Mouse (Mus musculus) MEL (cell line): ENCODE data around the gene Nr2c2ap.

Source experiments
- CHD2 ChIP-seq: IDR thresholded peaks from 2 replicates; pipeline ENCODE4 v1.6.1; 2011; ENCODE audit warnings: low read length, improper control_type of control experiment
- CTCF ChIP-seq, 3 experiments: IDR thresholded peaks in 2 of 3; conservative IDR thresholded peaks in 1 of 3; 2 replicates each; pipeline ENCODE4 v1.5.1; 2011 to 2012; ENCODE audit warnings: low read length in 3 of 3, low read depth in 2 of 3, mild to moderate bottlenecking in 2 of 3, improper control_type of control experiment in 1 of 3, inconsistent platforms in 1 of 3, mixed read lengths in 1 of 3, moderate library complexity in 1 of 3; ENCODE audit not compliant: control insufficient read depth in 1 of 3, insufficient read depth in 1 of 3, poor library complexity in 1 of 3, severe bottlenecking in 1 of 3
- ELF1 ChIP-seq: IDR thresholded peaks from 2 replicates; pipeline ENCODE4 v1.6.1; 2014; ENCODE audit warnings: low read depth, mild to moderate bottlenecking, inconsistent platforms, low read length, improper control_type of control experiment, moderate library complexity
- EP300 ChIP-seq, 2 experiments: IDR thresholded peaks; 2 replicates each; pipeline ENCODE4 v1.6.1; 2011; ENCODE audit warnings: improper control_type of control experiment in 2 of 2, low read length in 2 of 2, low read depth in 1 of 2, mild to moderate bottlenecking in 1 of 2
- GATA1 ChIP-seq: IDR thresholded peaks from 2 replicates; pipeline ENCODE4 v1.6.1; 2011; ENCODE audit warnings: low read depth, low read length, improper control_type of control experiment
- HCFC1 ChIP-seq: IDR thresholded peaks from 2 replicates; pipeline ENCODE4 v1.6.1; 2012; ENCODE audit warnings: low read depth, mild to moderate bottlenecking, inconsistent platforms, low read length, improper control_type of control experiment, moderate library complexity
- NELFE ChIP-seq: IDR thresholded peaks from 2 replicates; pipeline ENCODE4 v1.6.1; 2011; ENCODE audit warnings: low read depth, low read length, improper control_type of control experiment
- NRF1 ChIP-seq: IDR thresholded peaks from 2 replicates; pipeline ENCODE4 v1.6.1; 2014; ENCODE audit warnings: low read depth, mild to moderate bottlenecking, inconsistent platforms, low read length, improper control_type of control experiment, moderate library complexity; ENCODE audit not compliant: poor library complexity, insufficient read depth, severe bottlenecking
- POLR2A ChIP-seq, 2 experiments: IDR thresholded peaks; 2 replicates each; pipeline ENCODE4 v1.6.1; 2011 to 2012; ENCODE audit warnings: low read length in 2 of 2, mild to moderate bottlenecking in 2 of 2, control low read depth in 1 of 2, improper control_type of control experiment in 1 of 2, low read depth in 1 of 2, moderate library complexity in 1 of 2; ENCODE audit not compliant: control insufficient read depth in 1 of 2, insufficient read depth in 1 of 2, poor library complexity in 1 of 2
- POLR2AphosphoS5 ChIP-seq: IDR thresholded peaks from 2 replicates; pipeline ENCODE4 v1.6.1; 2012; ENCODE audit warnings: low read depth, borderline replicate concordance, mild to moderate bottlenecking, inconsistent platforms, low read length, moderate library complexity, mixed read lengths
- TAL1 ChIP-seq: IDR thresholded peaks from 2 replicates; pipeline ENCODE4 v1.6.1; 2012; ENCODE audit warnings: mild to moderate bottlenecking, inconsistent platforms, low read length, moderate library complexity, mixed read lengths
- TCF12 ChIP-seq: IDR thresholded peaks from 2 replicates; pipeline ENCODE4 v1.6.1; 2014; ENCODE audit warnings: low read depth, mild to moderate bottlenecking, inconsistent platforms, low read length, improper control_type of control experiment, moderate library complexity
- USF1 ChIP-seq: IDR thresholded peaks from 2 replicates; pipeline ENCODE4 v1.6.1; 2014; ENCODE audit warnings: low read depth, mild to moderate bottlenecking, inconsistent platforms, low read length, improper control_type of control experiment, moderate library complexity
- ZMIZ1 ChIP-seq: IDR thresholded peaks from 2 replicates; pipeline ENCODE4 v1.6.1; 2012; ENCODE audit warnings: low read depth, mild to moderate bottlenecking, inconsistent platforms, low read length, improper control_type of control experiment, moderate library complexity

- no peak for TF ChIP-seq CHD2
- no peak for TF ChIP-seq NRF1
- TF ChIP-seq POLR2A (IDR thresholded peaks at IDR 0.05; ENCODE audit: control insufficient read depth in 1 of 2, insufficient read depth in 1 of 2, low read depth in 1 of 2, low read length in 2 of 2, poor library complexity in 1 of 2) = no peak
- no peak for TF ChIP-seq CTCF (IDR thresholded peaks at IDR 0.05 in 2 of 3, conservative IDR thresholded peaks at IDR 0.05 in 1 of 3; ENCODE audit: control insufficient read depth in 1 of 3, insufficient read depth in 1 of 3, low read depth in 2 of 3, low read length in 3 of 3, poor library complexity in 1 of 3, severe bottlenecking in 1 of 3)
- no peak for TF ChIP-seq NELFE
- no peak for TF ChIP-seq POLR2AphosphoS5
- TF ChIP-seq TCF12 = no peak
- TF ChIP-seq ELF1 = no peak
- TF ChIP-seq TAL1 = no peak
- TF ChIP-seq USF1 = no peak
- TF ChIP-seq EP300 (IDR thresholded peaks at IDR 0.05; ENCODE audit: low read depth in 1 of 2, low read length in 2 of 2) = no peak
- no peak for TF ChIP-seq GATA1
- no peak for TF ChIP-seq HCFC1
- TF ChIP-seq ZMIZ1 = no peak
Observed at GRCm38 (mm10) chr8:70163316-70163715, 32.2 kb downstream of the Nr2c2ap start.
